Mouse (Mus musculus) CH12.LX (cell line): ENCODE data around the gene St7. TPM values are rescaled to one million over a fixed set of nuclear protein-coding genes. Genes with fewer than 3 reads are reported as not detected.

ENCODE experiments used
- DNase-seq: peaks from one replicate; pipeline ENCODE4 v3.0.0-alpha.2; 2013; ENCODE audit errors: extremely low read depth
- H3K27ac ChIP-seq: 2 replicates; pipeline ENCODE4 v1.5.1; 2012; ENCODE audit warnings: low read depth, mild to moderate bottlenecking, control low read depth, moderate library complexity; ENCODE audit not compliant: insufficient read depth
- H3K27me3 ChIP-seq: replicated peaks from 2 replicates; pipeline ENCODE3; 2012; ENCODE audit warnings: inconsistent platforms
- H3K36me3 ChIP-seq, 2 experiments: replicated peaks in 1 of 2; 2 replicates each; pipeline versions ENCODE3 to v1.6.1; 2012; ENCODE audit warnings: inconsistent platforms in 1 of 2, low read length in 1 of 2, mild to moderate bottlenecking in 1 of 2, mixed read lengths in 1 of 2, moderate library complexity in 1 of 2; ENCODE audit not compliant: control insufficient read depth in 1 of 2, insufficient read depth in 1 of 2
- H3K4me1 ChIP-seq, 2 experiments: 2 replicates each; pipeline ENCODE4 v1.6.1; 2012; ENCODE audit warnings: inconsistent platforms in 1 of 2, moderate library complexity in 1 of 2; ENCODE audit not compliant: insufficient read depth in 2 of 2, control insufficient read depth in 1 of 2
- H3K4me2 ChIP-seq: 2 replicates; pipeline ENCODE4 v1.6.1; 2012; ENCODE audit warnings: low read depth, mild to moderate bottlenecking, control low read depth; ENCODE audit not compliant: poor library complexity, insufficient read depth, severe bottlenecking
- H3K4me3 ChIP-seq, 3 experiments: fragments of 150-350 bp in 1 of 3; sonication (generic) in 1 of 3; replicated peaks in 1 of 3; 2 replicates each; pipeline versions ENCODE3 to v1.5.1; 2011 to 2012; ENCODE audit warnings: low read depth in 2 of 3, low read length in 2 of 3, mild to moderate bottlenecking in 2 of 3, moderate library complexity in 2 of 3, control low read depth in 1 of 3, improper control_type of control experiment in 1 of 3, inconsistent platforms in 1 of 3, mixed read lengths in 1 of 3; ENCODE audit not compliant: poor library complexity in 1 of 3
- H3K79me2 ChIP-seq: replicated peaks from 2 replicates; pipeline ENCODE4 v1.6.1; 2012; ENCODE audit warnings: mild to moderate bottlenecking, moderate library complexity; ENCODE audit not compliant: control insufficient read depth, poor library complexity, insufficient read depth, severe bottlenecking; ENCODE audit errors: extremely low read depth
- H3K9ac ChIP-seq: 2 replicates; pipeline ENCODE4 v1.6.1; 2012; ENCODE audit warnings: low read depth, mild to moderate bottlenecking, control low read depth, moderate library complexity; ENCODE audit not compliant: insufficient read depth
- H3K9me3 ChIP-seq: replicated peaks from 2 replicates; pipeline ENCODE3; 2012; ENCODE audit warnings: low read length, inconsistent platforms, mixed read lengths
- BHLHE40 ChIP-seq: IDR thresholded peaks from 2 replicates; pipeline ENCODE4 v1.6.1; 2011; ENCODE audit warnings: mild to moderate bottlenecking, low read depth, low read length, improper control_type of control experiment
- CHD2 ChIP-seq: IDR thresholded peaks from 2 replicates; pipeline ENCODE4 v1.6.1; 2011; ENCODE audit warnings: low read length, improper control_type of control experiment
- CTCF ChIP-seq, 2 experiments: IDR thresholded peaks in 1 of 2; conservative IDR thresholded peaks in 1 of 2; 2 replicates each; pipeline ENCODE4 v1.5.1; 2011 to 2012; ENCODE audit warnings: low read depth in 2 of 2, low read length in 2 of 2, improper control_type of control experiment in 1 of 2, inconsistent platforms in 1 of 2, mild to moderate bottlenecking in 1 of 2, moderate library complexity in 1 of 2
- E2F4 ChIP-seq: IDR thresholded peaks from 2 replicates; pipeline ENCODE4 v1.6.1; 2011; ENCODE audit warnings: low read depth, low read length, improper control_type of control experiment; ENCODE audit not compliant: insufficient replicate concordance
- ELF1 ChIP-seq: IDR thresholded peaks from 2 replicates; pipeline ENCODE4 v1.6.1; 2014; ENCODE audit warnings: low read depth, mild to moderate bottlenecking, inconsistent platforms, low read length, improper control_type of control experiment
- EP300 ChIP-seq: IDR thresholded peaks from 2 replicates; pipeline ENCODE4 v1.6.1; 2011; ENCODE audit warnings: low read length, improper control_type of control experiment
- GABPA ChIP-seq: IDR thresholded peaks from 2 replicates; pipeline ENCODE4 v1.6.1; 2012; ENCODE audit warnings: low read depth, low read length, improper control_type of control experiment, inconsistent platforms; ENCODE audit not compliant: insufficient replicate concordance
- IRF4 ChIP-seq: IDR thresholded peaks from 2 replicates; pipeline ENCODE4 v1.6.1; 2014; ENCODE audit warnings: low read depth, mild to moderate bottlenecking, inconsistent platforms, low read length, improper control_type of control experiment
- JUN ChIP-seq: IDR thresholded peaks from 2 replicates; pipeline ENCODE4 v1.6.1; 2011; ENCODE audit warnings: low read depth, mild to moderate bottlenecking, low read length, improper control_type of control experiment, moderate library complexity; ENCODE audit not compliant: insufficient read depth
- JUND ChIP-seq: conservative IDR thresholded peaks from 2 replicates; pipeline ENCODE4 v1.6.1; 2011; ENCODE audit warnings: low read depth, low read length, improper control_type of control experiment
- KAT2A ChIP-seq: IDR thresholded peaks from 2 replicates; pipeline ENCODE4 v1.6.1; 2012; ENCODE audit warnings: low read length, improper control_type of control experiment, inconsistent platforms; ENCODE audit not compliant: insufficient replicate concordance
- NELFE ChIP-seq: IDR thresholded peaks from 2 replicates; pipeline ENCODE4 v1.6.1; 2011; ENCODE audit warnings: low read depth, low read length, improper control_type of control experiment
- PAX5 ChIP-seq: IDR thresholded peaks from 2 replicates; pipeline ENCODE4 v1.6.1; 2012; ENCODE audit warnings: low read length, inconsistent platforms, mixed read lengths
- POLR2A ChIP-seq: IDR thresholded peaks from 2 replicates; pipeline ENCODE4 v1.6.1; 2011; ENCODE audit warnings: low read depth, mild to moderate bottlenecking, improper control_type of control experiment, low read length
- RAD21 ChIP-seq: IDR thresholded peaks from 2 replicates; pipeline ENCODE4 v1.6.1; 2011; ENCODE audit warnings: low read depth, mild to moderate bottlenecking, low read length, improper control_type of control experiment, moderate library complexity
- RCOR1 ChIP-seq: conservative IDR thresholded peaks from 2 replicates; pipeline ENCODE4 v1.6.1; 2012; ENCODE audit warnings: low read depth, mild to moderate bottlenecking, inconsistent platforms, low read length, improper control_type of control experiment
- SIN3A ChIP-seq: IDR thresholded peaks from 2 replicates; pipeline ENCODE4 v1.6.1; 2012; ENCODE audit warnings: low read length, improper control_type of control experiment, inconsistent platforms
- SMC3 ChIP-seq: IDR thresholded peaks from 2 replicates; pipeline ENCODE4 v1.6.1; 2011; ENCODE audit warnings: low read depth, low read length, improper control_type of control experiment
- TBP ChIP-seq: conservative IDR thresholded peaks from 2 replicates; pipeline ENCODE4 v1.6.1; 2011; ENCODE audit warnings: low read depth, low read length, improper control_type of control experiment
- UBTF ChIP-seq: IDR thresholded peaks from 2 replicates; pipeline ENCODE4 v1.6.1; 2012; ENCODE audit warnings: low read depth, mild to moderate bottlenecking, inconsistent platforms, low read length, improper control_type of control experiment, moderate library complexity
- USF1 ChIP-seq: IDR thresholded peaks from 2 replicates; pipeline ENCODE4 v1.6.1; 2014; ENCODE audit warnings: low read depth, mild to moderate bottlenecking, inconsistent platforms, low read length, improper control_type of control experiment
- USF2 ChIP-seq: conservative IDR thresholded peaks from 2 replicates; pipeline ENCODE4 v1.6.1; 2011; ENCODE audit warnings: low read depth, low read length, improper control_type of control experiment
- ZC3H11A ChIP-seq: IDR thresholded peaks from 2 replicates; pipeline ENCODE4 v1.6.1; 2012; ENCODE audit warnings: low read depth, mild to moderate bottlenecking, inconsistent platforms, low read length, improper control_type of control experiment
- ZKSCAN1 ChIP-seq: IDR thresholded peaks from 2 replicates; pipeline ENCODE4 v1.6.1; 2012; ENCODE audit warnings: low read depth, inconsistent platforms, low read length, improper control_type of control experiment, borderline replicate concordance
- dilution Hi-C: fragments of 300-500 bp; cut with MboI; formaldehyde crosslinking; loops from 2 replicates; pipeline ENCODE4 v1.14.3; 2020; ENCODE audit warnings: low sequenced_read_pairs; ENCODE audit not compliant: extremely low pct_unique_long_range_greater_than_20kb, extremely low pct_ligation_motif_present
- in situ Hi-C: fragments of 300-500 bp; cut with MboI; formaldehyde crosslinking; loops from 3 replicates; pipeline ENCODE4 v1.14.3; 2019; ENCODE audit warnings: low sequenced_read_pairs, low pct_ligation_motif_present, low pct_unique_long_range_greater_than_20kb, mixed read lengths
- polyA plus RNA-seq: library from polyadenylated mRNA; unstranded; fragments of >175 nt; gene quantifications from 2 replicates; pipeline ENCODE4 v1.2.1, GENCODE M21; 2012; ENCODE audit warnings: low read depth; ENCODE audit not compliant: insufficient read length
- total RNA-seq, 2 experiments: library from RNA; depleted of rRNA; stranded (reverse); fragments of 300-350 nt in 1 of 2; fragments of >200 nt in 1 of 2; gene quantifications; 2 replicates each; pipeline ENCODE4 v1.2.3; 2012 to 2014

St7 gene
- total and polyA plus RNA-seq, 3 experiments = 33.9 to 64.1 (median 35.3) TPM

GRCm38 (mm10) chr6:17842759-17843158 lies 150.0 kb downstream of the St7 start:
- dilution Hi-C loops (no loop called here), in situ Hi-C loops (loop anchor here (25.0 kb wide), 1 partner anchor 730 kb away; no protein-coding TSS in a partner anchor)
- no peak for TF ChIP-seq UBTF
- no peak for TF ChIP-seq KAT2A
- peak; percentile 70 for TF ChIP-seq SMC3
- TF ChIP-seq SIN3A = no peak
- no peak for TF ChIP-seq NELFE
- TF ChIP-seq JUND = no peak; the same call in 1 of the 2 replicates
- peak; percentile 83 for TF ChIP-seq RAD21
- TF ChIP-seq BHLHE40 = no peak
- peak; percentile 39; the same call in 1 of the 2 replicates for TF ChIP-seq ZC3H11A
- TF ChIP-seq ELF1 = no peak
- TF ChIP-seq RCOR1 = no peak
- no peak for TF ChIP-seq USF1
- TF ChIP-seq CTCF (conservative IDR thresholded peaks at IDR 0.05 in 1 of 2, IDR thresholded peaks at IDR 0.05 in 1 of 2; ENCODE audit: low read depth in 2 of 2, low read length in 2 of 2) = peak; percentile 38 to 80; a peak in 3 of 4 replicates
- TF ChIP-seq, all 38 proteins: peak for 4

GRCm38 (mm10) chr6:17851316-17851715 lies 158.6 kb downstream of the St7 start:
- Histone ChIP-seq H3K9me3 (no peaks in the 10 kb centered on the region), H3K4me3 (no peak overlapping the region), H3K27me3 (no peaks in the 10 kb centered on the region), H3K36me3 (peaks cover 24 to 67% of the 10 kb centered on the region in 2 experiments), H3K4me1 (no peaks in the 10 kb centered on the region), H3K9ac (no peak overlapping the region)
- in situ Hi-C loops = no loop called here
- DNase-seq = no peak
- dilution Hi-C loops = no loop called here
- TF ChIP-seq JUN = no peak
- TF ChIP-seq E2F4 = no peak
- TF ChIP-seq KAT2A = no peak
- TF ChIP-seq USF2 = no peak
- TF ChIP-seq TBP = no peak
- no peak for TF ChIP-seq EP300
- TF ChIP-seq PAX5 = no peak
- TF ChIP-seq CHD2 = no peak
- TF ChIP-seq GABPA = no peak
- no peak for TF ChIP-seq ZKSCAN1
- TF ChIP-seq IRF4 = no peak
- no peak for TF ChIP-seq POLR2A
- no peak for TF ChIP-seq SMC3
- TF ChIP-seq, all 38 proteins: peak for 0
- Histone ChIP-seq H3K27ac (no peak overlapping the region), H3K79me2 (no peaks in the 10 kb centered on the region), H3K4me2 (no peak overlapping the region)

More at GRCm38 (mm10) chr6:17842759-17843158, 150.0 kb downstream of the St7 start:
- H3K4me2 ChIP-seq = no peak overlapping the region
- H3K79me2 ChIP-seq = no peaks in the 10 kb centered on the region
- peaks cover 0 to 6% of the 10 kb centered on the region in 2 experiments; a peak in 2 of 4 replicates for H3K4me1 ChIP-seq
- DNase-seq = peak; percentile 57
- no peak overlapping the region for H3K27ac ChIP-seq
- H3K4me3 ChIP-seq = no peak overlapping the region
- no peak overlapping the region for H3K9ac ChIP-seq
- H3K9me3 ChIP-seq = no peaks in the 10 kb centered on the region
- H3K36me3 ChIP-seq = peaks cover 12 to 44% of the 10 kb centered on the region in 2 experiments
- H3K27me3 ChIP-seq = no peaks in the 10 kb centered on the region
